Mouse (Mus musculus) embryonic facial prominence, embryonic 11.5 days (tissue): ENCODE measurements around the gene Wdfy1. TPM values are rescaled to one million over a fixed set of nuclear protein-coding genes. Genes with fewer than 3 reads are reported as not detected.

Experiments used
- ATAC-seq: fragments of 200-750 bp; cut with Nextera tagmentation; replicated peaks from 2 replicates; pipeline ENCODE4 v1.8.0; 2017; ENCODE audit warnings: low read depth; ENCODE audit not compliant: insufficient number of reproducible peaks, low FRiP score, low TSS enrichment
- DNase-seq: peaks from one replicate; pipeline ENCODE4 v3.0.0-alpha.2; 2015; ENCODE audit warnings: low spot score
- H3K27ac ChIP-seq: fragments of 300-500 bp; sonication (generic); replicated peaks from 2 replicates; pipeline ENCODE4 v1.5.1; 2014; ENCODE audit warnings: mild to moderate bottlenecking, low read depth, low read length, control low read depth
- H3K27me3 ChIP-seq: fragments of 300-500 bp; sonication (generic); 2 replicates; pipeline ENCODE4 v1.6.1; 2014; ENCODE audit warnings: mild to moderate bottlenecking, low read length, moderate library complexity, mixed read lengths; ENCODE audit not compliant: control insufficient read depth, insufficient read depth
- H3K36me3 ChIP-seq: fragments of 300-500 bp; sonication (generic); replicated peaks from 2 replicates; pipeline ENCODE4 v1.6.1; 2014; ENCODE audit warnings: low read depth, mild to moderate bottlenecking, low read length, moderate library complexity, mixed read lengths; ENCODE audit not compliant: control insufficient read depth, insufficient read depth
- H3K4me1 ChIP-seq: fragments of 300-500 bp; sonication (generic); 2 replicates; pipeline ENCODE4 v1.6.1; 2014; ENCODE audit warnings: low read length, mixed read lengths; ENCODE audit not compliant: control insufficient read depth, insufficient read depth
- H3K4me2 ChIP-seq: fragments of 300-500 bp; sonication (generic); 2 replicates; pipeline ENCODE4 v1.6.1; 2014; ENCODE audit warnings: low read depth, mild to moderate bottlenecking, control low read depth, low read length, moderate library complexity
- H3K4me3 ChIP-seq: fragments of 300-500 bp; sonication (generic); 2 replicates; pipeline ENCODE4 v1.5.1; 2014; ENCODE audit warnings: low read depth, low read length, control low read depth
- H3K9ac ChIP-seq: fragments of 300-500 bp; sonication (generic); replicated peaks from 2 replicates; pipeline ENCODE4 v1.6.1; 2014; ENCODE audit warnings: mild to moderate bottlenecking, control low read depth, low read length
- H3K9me3 ChIP-seq: fragments of 300-500 bp; sonication (generic); replicated peaks from 2 replicates; pipeline ENCODE4 v1.6.1; 2016; ENCODE audit warnings: mild to moderate bottlenecking, low read length, inconsistent platforms, mixed read lengths; ENCODE audit not compliant: control insufficient read depth
- WGBS: fragments of 180-500 bp; shearing (Covaris S2); extraction: QIAGEN DNeasy Blood & Tissue Kit; methylation state at CpG from one replicate; pipeline ENCODE4 v1.1.7; 2014; 5-methylcytosine and 5-hydroxymethylcytosine counted together
- polyA plus RNA-seq: library from polyadenylated mRNA; unstranded; fragments of >200 nt; fragmentation: Nextera tagmentation; extraction: Ambion mirVana; gene quantifications from 2 replicates; pipeline ENCODE4 v1.2.1, GENCODE M21; 2014

Wdfy1 gene
- 35.7 and 36.6 TPM in 2 replicates for polyA plus RNA-seq

DNA sequence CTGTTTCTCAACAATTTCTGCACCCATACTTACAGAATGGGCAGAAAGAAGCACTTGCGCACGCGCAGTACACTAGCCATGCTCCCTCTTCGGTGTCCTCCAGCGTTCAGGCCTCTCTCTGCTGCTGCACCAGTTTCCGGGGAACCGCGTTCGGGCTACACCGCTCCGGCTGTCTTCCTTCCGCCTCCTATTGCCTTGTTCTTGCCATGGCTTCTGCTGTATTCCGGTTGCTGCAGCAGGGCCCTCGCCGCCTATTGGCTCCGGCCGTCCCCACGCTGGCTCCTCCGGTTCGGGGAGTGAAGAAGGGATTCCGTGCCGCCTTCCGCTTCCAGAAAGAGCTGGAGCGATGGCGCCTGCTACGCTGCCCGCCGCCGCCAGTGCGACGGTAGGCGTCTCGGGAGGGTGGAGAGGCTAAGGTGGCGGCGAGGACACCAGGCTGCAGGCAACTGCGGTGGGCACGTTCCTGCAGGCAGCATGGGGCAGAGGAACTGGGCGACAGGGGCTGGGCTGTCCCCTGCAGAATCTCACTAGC is at the start of gene Wdfy1, which contains the start of gene Mrpl44:
Wdfy1 (minus strand) TSS at position 217 of the 532 bp plus-strand sequence.
Mrpl44 (plus strand) TSS at position 92 of the 532 bp plus-strand sequence.
- peak; percentile 99 for ATAC-seq
- H3K27me3 ChIP-seq: no peaks in the 10 kb centered on the region
- H3K4me3 ChIP-seq: peak within 1 kb of the TSS; percentile 65
- peaks cover 2% of the 10 kb centered on the region for H3K36me3 ChIP-seq
- DNase-seq: peak; percentile 95
- no peaks in the 10 kb centered on the region for H3K9me3 ChIP-seq
- peak within 1 kb of the TSS; percentile 41 for H3K4me2 ChIP-seq
- H3K9ac ChIP-seq: peak within 1 kb of the TSS; percentile 76
- H3K27ac ChIP-seq: peak within 1 kb of the TSS; percentile 52
- no peaks in the 10 kb centered on the region for H3K4me1 ChIP-seq
- WGBS: under 1% methylated on average over 38 of the region's 38 CpGs

- DNase-seq (no peak), ATAC-seq (no peak)
Measured at GRCm38 (mm10) chr1:79823951-79824633, 48.1 kb upstream of the Wdfy1 start.

DNA sequence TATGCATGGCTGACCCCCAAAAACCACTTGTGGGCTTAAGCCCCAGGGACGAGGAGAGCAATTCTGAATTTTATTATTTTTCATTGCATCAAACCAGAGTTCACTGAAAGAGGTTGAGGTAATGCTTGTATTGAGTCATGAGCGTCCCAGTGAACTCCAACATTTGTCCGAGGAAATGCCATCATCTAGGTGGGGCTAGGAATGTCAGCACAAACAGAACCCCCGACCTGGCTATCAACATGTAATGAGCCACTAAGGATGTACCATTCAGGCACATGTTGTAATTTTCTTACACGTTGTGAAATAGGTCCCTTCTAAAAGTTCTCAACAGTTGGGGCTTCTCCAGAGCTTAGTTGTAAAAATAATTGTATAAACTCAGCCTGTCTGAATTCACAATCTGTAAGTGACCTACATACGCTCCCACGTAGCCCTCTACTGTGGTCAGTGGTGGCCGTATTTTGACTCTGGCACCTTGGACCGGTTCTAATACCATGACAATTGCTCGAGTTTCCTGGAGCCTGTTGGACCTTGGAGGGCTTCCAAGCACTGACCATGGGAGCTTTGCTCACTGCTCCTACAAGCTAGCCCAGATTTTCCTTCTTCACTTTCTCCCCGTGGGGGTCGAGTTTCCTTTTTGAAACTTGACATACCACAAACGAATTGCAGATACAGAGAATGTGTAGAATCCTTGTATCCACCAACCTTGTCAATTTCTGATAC is 47.0 kb upstream of the Wdfy1 start:
- Histone ChIP-seq H3K27me3 (no peaks in the 10 kb centered on the region), H3K36me3 (no peaks in the 10 kb centered on the region; the same call in 1 of the 2 replicates), H3K27ac (no peak overlapping the region), H3K4me3 (no peak overlapping the region), H3K4me1 (no peaks in the 10 kb centered on the region), H3K9ac (no peak overlapping the region), H3K4me2 (no peak overlapping the region), H3K9me3 (no peaks in the 10 kb centered on the region)
- ATAC-seq (no peak), DNase-seq (no peak)
- WGBS: 72% methylated on average over 13 of the region's 13 CpGs

More at GRCm38 (mm10) chr1:79823951-79824633, 48.1 kb upstream of the Wdfy1 start:
- Histone ChIP-seq H3K9ac (no peak overlapping the region), H3K4me3 (no peak overlapping the region), H3K9me3 (no peaks in the 10 kb centered on the region), H3K4me1 (no peaks in the 10 kb centered on the region), H3K27me3 (no peaks in the 10 kb centered on the region), H3K27ac (no peak overlapping the region), H3K36me3 (no peaks in the 10 kb centered on the region; the same call in 1 of the 2 replicates), H3K4me2 (no peak overlapping the region)
- 76% methylated on average over 14 of the region's 14 CpGs for WGBS

DNA sequence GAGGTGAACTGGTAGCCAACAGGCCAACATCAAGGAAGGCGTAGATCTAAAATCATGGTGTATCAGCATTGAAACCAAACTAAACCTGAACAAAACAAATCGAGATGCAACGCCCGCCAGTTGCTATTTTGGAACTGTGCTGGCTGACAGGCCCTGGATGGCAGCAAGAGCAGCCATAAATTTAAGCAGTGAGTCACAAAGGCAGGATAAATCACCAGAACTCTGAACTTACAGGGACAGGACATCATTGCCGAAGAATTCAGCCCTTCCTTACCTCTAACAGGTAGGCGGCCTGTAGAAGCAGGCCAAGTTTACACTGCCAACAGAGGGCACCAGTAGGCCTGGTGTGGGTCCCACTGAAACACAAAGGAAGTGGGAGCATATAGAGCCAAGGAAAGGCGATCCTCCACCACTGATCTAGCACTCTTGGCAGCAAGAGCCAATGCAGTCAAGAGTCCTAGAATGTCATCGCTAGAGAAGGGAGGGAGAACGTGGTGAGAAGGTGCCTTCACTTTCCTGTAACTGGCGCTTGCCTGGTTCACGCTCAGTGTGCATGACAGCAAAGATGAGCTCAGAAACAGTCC is 43.4 kb upstream of the Wdfy1 start:
- H3K27ac ChIP-seq: no peak overlapping the region
- no peaks in the 10 kb centered on the region for H3K9me3 ChIP-seq
- no peak overlapping the region for H3K9ac ChIP-seq
- no peak overlapping the region for H3K4me2 ChIP-seq
- H3K27me3 ChIP-seq: no peaks in the 10 kb centered on the region
- no peaks in the 10 kb centered on the region; the same call in 1 of the 2 replicates for H3K36me3 ChIP-seq
- ATAC-seq (no peak), DNase-seq (no peak)
- H3K4me1 ChIP-seq: no peaks in the 10 kb centered on the region
- 95% methylated on average over 11 of the region's 11 CpGs for WGBS
- H3K4me3 ChIP-seq: no peak overlapping the region

- H3K27me3 ChIP-seq: no peaks in the 10 kb centered on the region
- ATAC-seq (no peak), DNase-seq (no peak)
- no peak overlapping the region for H3K27ac ChIP-seq
- H3K9me3 ChIP-seq: no peaks in the 10 kb centered on the region
- H3K4me2 ChIP-seq: no peak overlapping the region
- no peak overlapping the region for H3K9ac ChIP-seq
- H3K4me1 ChIP-seq: no peaks in the 10 kb centered on the region
- H3K36me3 ChIP-seq: no peaks in the 10 kb centered on the region; the same call in 1 of the 2 replicates
- WGBS: 91% methylated on average over 3 of the region's 3 CpGs
- H3K4me3 ChIP-seq: no peak overlapping the region
Measured at GRCm38 (mm10) chr1:79815446-79815845, 39.5 kb upstream of the Wdfy1 start.

DNA sequence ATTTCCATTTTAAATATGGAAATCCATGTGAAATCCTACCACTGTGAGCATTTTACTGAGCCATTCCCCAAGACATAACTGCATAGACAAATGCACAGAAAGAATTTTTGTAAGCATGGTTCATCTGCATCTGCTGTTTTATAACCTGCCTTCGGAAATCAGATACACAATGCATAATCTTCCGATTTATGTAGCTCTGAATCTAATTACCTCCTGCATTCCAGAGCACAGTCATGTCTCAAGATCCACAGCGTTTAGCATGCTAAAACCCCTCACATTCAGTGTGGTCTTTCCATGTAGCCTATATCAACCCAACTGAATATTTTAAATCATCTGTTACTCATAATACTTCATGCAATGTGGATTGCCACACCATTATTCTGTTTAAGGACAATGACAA is 33.5 kb upstream of the Wdfy1 start:
- no peaks in the 10 kb centered on the region for H3K27me3 ChIP-seq
- H3K36me3 ChIP-seq: no peaks in the 10 kb centered on the region; the same call in 1 of the 2 replicates
- DNase-seq (no peak), ATAC-seq (no peak)
- H3K4me2 ChIP-seq: no peak overlapping the region
- H3K27ac ChIP-seq: no peak overlapping the region
- H3K9ac ChIP-seq: no peak overlapping the region
- 80% methylated on average over 3 of the region's 3 CpGs for WGBS
- no peaks in the 10 kb centered on the region for H3K4me1 ChIP-seq
- H3K9me3 ChIP-seq: no peaks in the 10 kb centered on the region
- H3K4me3 ChIP-seq: no peak overlapping the region

- Histone ChIP-seq H3K4me3 (no peak overlapping the region), H3K4me2 (no peak overlapping the region), H3K9ac (no peak overlapping the region), H3K9me3 (no peaks in the 10 kb centered on the region), H3K4me1 (no peaks in the 10 kb centered on the region), H3K36me3 (no peaks in the 10 kb centered on the region), H3K27ac (no peak overlapping the region), H3K27me3 (no peaks in the 10 kb centered on the region)
- ATAC-seq (no peak), DNase-seq (no peak)
- 85% methylated on average over 5 of the region's 5 CpGs for WGBS
Measured at GRCm38 (mm10) chr1:79806865-79807264, 30.9 kb upstream of the Wdfy1 start.
